Mouse (Mus musculus): ENCODE data around the gene Dhx30. TPM values are rescaled to one million over a fixed set of nuclear protein-coding genes. Genes with fewer than 3 reads are reported as not detected.

The Dhx30 gene
- polyA plus RNA-seq, 1 experiment from 2014 or later = 98.2 TPM

- no peak overlapping the region for H3K9ac ChIP-seq
- H3K27ac ChIP-seq (replicated peaks) = no peak overlapping the region
- H3K4me3 ChIP-seq = no peak overlapping the region
- no peaks in the 10 kb centered on the region for H3K27me3 ChIP-seq (replicated peaks)
- H3K36me3 ChIP-seq = peaks cover 38% of the 10 kb centered on the region
- H3K4me1 ChIP-seq = peaks cover 8% of the 10 kb centered on the region
- H3K9me3 ChIP-seq = no peaks in the 10 kb centered on the region
- ATAC-seq (ENCODE audit: extremely low read depth, insufficient number of reproducible peaks, low FRiP score, low TSS enrichment) = no peak
- H3K4me2 ChIP-seq = no peak overlapping the region
- 88% methylated on average over 2 of the region's 2 CpGs for WGBS
These were observed 56.9 kb downstream of the Dhx30 start for GRCm38 (mm10) chr9:110060761-110061160.

- no peak overlapping the region for H3K4me2 ChIP-seq
- H3K27me3 ChIP-seq (replicated peaks) = no peaks in the 10 kb centered on the region
- peaks cover 33% of the 10 kb centered on the region for H3K4me1 ChIP-seq
- no peak overlapping the region for H3K4me3 ChIP-seq
- H3K9me3 ChIP-seq = no peaks in the 10 kb centered on the region
- no peak overlapping the region for H3K27ac ChIP-seq (replicated peaks)
- 92% methylated on average over 1 of the region's 1 CpGs for WGBS
- ATAC-seq (ENCODE audit: extremely low read depth, insufficient number of reproducible peaks, low FRiP score, low TSS enrichment) = no peak
- no peak overlapping the region for H3K9ac ChIP-seq
- H3K36me3 ChIP-seq = peaks cover 16% of the 10 kb centered on the region
These were observed 60.4 kb downstream of the Dhx30 start for GRCm38 (mm10) chr9:110057200-110057599.

GRCm38 (mm10) chr9:110054781-110055180, 62.8 kb downstream of the Dhx30 start:
- Histone ChIP-seq H3K27ac (replicated peaks) (no peak overlapping the region), H3K4me3 (no peak overlapping the region), H3K4me1 (peaks cover 46% of the 10 kb centered on the region), H3K27me3 (replicated peaks) (no peaks in the 10 kb centered on the region), H3K9ac (no peak overlapping the region), H3K9me3 (no peaks in the 10 kb centered on the region), H3K36me3 (peaks cover 9% of the 10 kb centered on the region; the same call in 1 of the 2 replicates), H3K4me2 (no peak overlapping the region)
- WGBS = 70% methylated on average over 3 of the region's 3 CpGs
- ATAC-seq (ENCODE audit: extremely low read depth, insufficient number of reproducible peaks, low FRiP score, low TSS enrichment) = no peak

GRCm38 (mm10) chr9:110054080-110054421, 63.6 kb downstream of the Dhx30 start:
- Histone ChIP-seq H3K4me3 (no peak overlapping the region), H3K27ac (replicated peaks) (0 out of 2 replicates have a peak overlapping the region, but pooled peaks have one; percentile 85), H3K4me2 (no peak overlapping the region), H3K9me3 (no peaks in the 10 kb centered on the region), H3K4me1 (peaks cover 44% of the 10 kb centered on the region), H3K9ac (no peak overlapping the region), H3K36me3 (peaks cover 9% of the 10 kb centered on the region; the same call in 1 of the 2 replicates), H3K27me3 (replicated peaks) (no peaks in the 10 kb centered on the region)
- 78% methylated on average over 2 of the region's 2 CpGs for WGBS
- no peak for ATAC-seq (ENCODE audit: extremely low read depth, insufficient number of reproducible peaks, low FRiP score, low TSS enrichment)

- ATAC-seq (ENCODE audit: extremely low read depth, insufficient number of reproducible peaks, low FRiP score, low TSS enrichment) = no peak
These were observed 64.1 kb downstream of the Dhx30 start for GRCm38 (mm10) chr9:110053305-110054079.

GRCm38 (mm10) chr9:110052951-110053304, 64.7 kb downstream of the Dhx30 start:
- Histone ChIP-seq H3K9ac (peak overlapping the region; percentile 69; the same call in 1 of the 2 replicates), H3K4me1 (peaks cover 43% of the 10 kb centered on the region), H3K27me3 (replicated peaks) (no peaks in the 10 kb centered on the region), H3K4me2 (peak overlapping the region; percentile 22), H3K27ac (replicated peaks) (peak overlapping the region; percentile 85), H3K4me3 (no peak overlapping the region), H3K9me3 (no peaks in the 10 kb centered on the region), H3K36me3 (peaks cover 9% of the 10 kb centered on the region; the same call in 1 of the 2 replicates)
- WGBS = 68% methylated on average over 4 of the region's 4 CpGs
- ATAC-seq (ENCODE audit: extremely low read depth, insufficient number of reproducible peaks, low FRiP score, low TSS enrichment) = no peak

More at GRCm38 (mm10) chr9:110053305-110054079, 64.1 kb downstream of the Dhx30 start:
- WGBS = 46% methylated on average over 8 of the region's 8 CpGs
- no peaks in the 10 kb centered on the region for H3K9me3 ChIP-seq
- H3K4me3 ChIP-seq = no peak overlapping the region
- peak overlapping the region; percentile 69; the same call in 1 of the 2 replicates for H3K9ac ChIP-seq
- peaks cover 9% of the 10 kb centered on the region; the same call in 1 of the 2 replicates for H3K36me3 ChIP-seq
- H3K27me3 ChIP-seq (replicated peaks) = no peaks in the 10 kb centered on the region
- peak overlapping the region; percentile 85 for H3K27ac ChIP-seq (replicated peaks)
- H3K4me1 ChIP-seq = peaks cover 38% of the 10 kb centered on the region
- H3K4me2 ChIP-seq = peak overlapping the region; percentile 22

GRCm38 (mm10) chr9:110051869-110052661, 65.6 kb downstream of the Dhx30 start:
- Histone ChIP-seq H3K27me3 (replicated peaks) (no peaks in the 10 kb centered on the region), H3K9me3 (no peaks in the 10 kb centered on the region), H3K27ac (replicated peaks) (peak overlapping the region; percentile 85), H3K4me2 (peak overlapping the region; percentile 49), H3K4me1 (peaks cover 48% of the 10 kb centered on the region), H3K4me3 (peak overlapping the region; percentile 5; the same call in 1 of the 2 replicates), H3K36me3 (peaks cover 9% of the 10 kb centered on the region; the same call in 1 of the 2 replicates), H3K9ac (peak overlapping the region; percentile 69)
- no peak for ATAC-seq (ENCODE audit: extremely low read depth, insufficient number of reproducible peaks, low FRiP score, low TSS enrichment)
- 52% methylated on average over 23 of the region's 23 CpGs for WGBS

- Histone ChIP-seq H3K27ac (replicated peaks) (no peak overlapping the region), H3K4me1 (peaks cover 49% of the 10 kb centered on the region), H3K9ac (no peak overlapping the region), H3K4me2 (no peak overlapping the region), H3K27me3 (replicated peaks) (no peaks in the 10 kb centered on the region), H3K9me3 (no peaks in the 10 kb centered on the region), H3K4me3 (no peak overlapping the region), H3K36me3 (peaks cover 9% of the 10 kb centered on the region; the same call in 1 of the 2 replicates)
- no peak for ATAC-seq (ENCODE audit: extremely low read depth, insufficient number of reproducible peaks, low FRiP score, low TSS enrichment)
These were observed 66.4 kb downstream of the Dhx30 start for GRCm38 (mm10) chr9:110051184-110051583.

GRCm38 (mm10) chr9:110047857-110048256, 69.8 kb downstream of the Dhx30 start:
- ATAC-seq (ENCODE audit: extremely low read depth, insufficient number of reproducible peaks, low FRiP score, low TSS enrichment) = no peak
- H3K36me3 ChIP-seq = peaks cover 27% of the 10 kb centered on the region
- no peak overlapping the region for H3K4me3 ChIP-seq
- H3K9me3 ChIP-seq = no peaks in the 10 kb centered on the region
- 64% methylated on average over 3 of the region's 3 CpGs for WGBS
- H3K27me3 ChIP-seq (replicated peaks) = no peaks in the 10 kb centered on the region
- H3K4me1 ChIP-seq = peaks cover 31% of the 10 kb centered on the region
- no peak overlapping the region for H3K9ac ChIP-seq
- H3K27ac ChIP-seq (replicated peaks) = no peak overlapping the region
- no peak overlapping the region for H3K4me2 ChIP-seq

GRCm38 (mm10) chr9:110047260-110047659, 70.4 kb downstream of the Dhx30 start:
- no peaks in the 10 kb centered on the region for H3K27me3 ChIP-seq (replicated peaks)
- peaks cover 26% of the 10 kb centered on the region for H3K36me3 ChIP-seq
- no peak for ATAC-seq (ENCODE audit: extremely low read depth, insufficient number of reproducible peaks, low FRiP score, low TSS enrichment)
- H3K4me2 ChIP-seq = no peak overlapping the region
- H3K9ac ChIP-seq = no peak overlapping the region
- H3K4me1 ChIP-seq = peaks cover 25% of the 10 kb centered on the region
- H3K4me3 ChIP-seq = no peak overlapping the region
- H3K9me3 ChIP-seq = no peaks in the 10 kb centered on the region
- H3K27ac ChIP-seq (replicated peaks) = no peak overlapping the region

GRCm38 (mm10) chr9:110045763-110046377, 71.8 kb downstream of the Dhx30 start:
- Histone ChIP-seq H3K9ac (no peak overlapping the region), H3K9me3 (no peaks in the 10 kb centered on the region), H3K4me1 (peaks cover 11% of the 10 kb centered on the region), H3K4me3 (no peak overlapping the region), H3K27ac (replicated peaks) (no peak overlapping the region), H3K4me2 (no peak overlapping the region), H3K36me3 (peaks cover 34% of the 10 kb centered on the region), H3K27me3 (replicated peaks) (no peaks in the 10 kb centered on the region)
- no peak for ATAC-seq (ENCODE audit: extremely low read depth, insufficient number of reproducible peaks, low FRiP score, low TSS enrichment)
